Mouse (Mus musculus): ENCODE measurements around the gene Arl16.
A peak's percentile ranks its signal among the peaks of the same experiment; 100 is the strongest.

The Arl16 gene

GRCm38 (mm10) chr11:120453306-120453705 is 14.1 kb downstream of the Arl16 start, which contains the start of gene Pde6g:
Pde6g (minus strand) TSS chr11:120453500.
- no peak for DNase-seq (ENCODE audit: extremely low read depth, low read depth, low spot score)

- DNase-seq (ENCODE audit: extremely low read depth, low read depth, low spot score) = no peak
Observed at GRCm38 (mm10) chr11:120452246-120452645, 15.2 kb downstream of the Arl16 start.

GRCm38 (mm10) chr11:120447179-120447578 is 20.2 kb downstream of the Arl16 start:
- no peak for DNase-seq (ENCODE audit: extremely low read depth, low read depth, low spot score)

- no peak for DNase-seq (ENCODE audit: extremely low read depth, low read depth, low spot score)
Observed at GRCm38 (mm10) chr11:120445475-120445874, 21.9 kb downstream of the Arl16 start.

- no peak for DNase-seq (ENCODE audit: extremely low read depth, low read depth, low spot score)
Observed at GRCm38 (mm10) chr11:120444106-120444505, 23.3 kb downstream of the Arl16 start.

GRCm38 (mm10) chr11:120442765-120443280 is 24.6 kb downstream of the Arl16 start:
- no peak for DNase-seq (ENCODE audit: extremely low read depth, low read depth, low spot score)

- no peak for DNase-seq (ENCODE audit: extremely low read depth, low read depth, low spot score)
Observed at GRCm38 (mm10) chr11:120442344-120442743, 25.1 kb downstream of the Arl16 start, which contains the start of gene Tspan10. Tspan10 (plus strand) TSS chr11:120442644.

- DNase-seq (ENCODE audit: extremely low read depth, low read depth, low spot score) = no peak
Observed at GRCm38 (mm10) chr11:120437857-120438385, 29.5 kb downstream of the Arl16 start.

GRCm38 (mm10) chr11:120437152-120437856 is 30.1 kb downstream of the Arl16 start, which contains the start of gene Nploc4:
Nploc4 (minus strand) TSS chr11:120437708.
- DNase-seq (ENCODE audit: extremely low read depth, low read depth, low spot score) = no peak

GRCm38 (mm10) chr11:120426727-120427126 is 40.7 kb downstream of the Arl16 start:
- DNase-seq (ENCODE audit: extremely low read depth, low read depth, low spot score) = no peak

GRCm38 (mm10) chr11:120423569-120424295 is 43.7 kb downstream of the Arl16 start:
- no peak for DNase-seq (ENCODE audit: extremely low read depth, low read depth, low spot score)

- peak; percentile 67 for DNase-seq (ENCODE audit: extremely low read depth, low read depth, low spot score)
Observed at GRCm38 (mm10) chr11:120422651-120423568, 44.5 kb downstream of the Arl16 start.

- no peak for DNase-seq (ENCODE audit: extremely low read depth, low read depth, low spot score)
Observed at GRCm38 (mm10) chr11:120418592-120418991, 48.8 kb downstream of the Arl16 start.

GRCm38 (mm10) chr11:120417852-120418251 is 49.6 kb downstream of the Arl16 start:
- no peak for DNase-seq (ENCODE audit: extremely low read depth, low read depth, low spot score)
